In the genomic region with DNA sequence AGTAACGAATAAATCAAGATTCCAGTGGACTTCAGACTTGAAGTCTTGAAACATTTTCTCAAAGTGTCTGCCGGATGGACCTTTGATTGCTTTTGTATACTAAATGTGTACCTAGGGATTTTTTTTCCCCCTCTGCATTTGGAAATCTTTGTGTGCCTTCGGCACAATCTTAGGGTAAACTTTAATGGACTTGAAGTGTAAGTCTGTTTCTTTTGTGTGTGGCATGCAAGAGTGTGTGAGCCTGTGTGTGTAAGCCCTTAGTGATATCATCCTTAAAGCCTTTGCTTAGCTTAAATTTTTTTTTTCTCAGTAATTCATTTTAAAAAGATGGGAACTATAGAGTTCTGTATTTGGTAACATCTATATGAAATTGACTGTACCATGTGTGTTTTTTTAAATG, we compare ENCODE assay signal across 8 mouse cellular contexts. TPM values are rescaled to one million over a fixed set of nuclear protein-coding genes. Genes with fewer than 3 reads are reported as not detected.
DNase-seq lines count a peak whose midpoint lies in the region; ATAC-seq and TF ChIP-seq lines count a peak whose summit lies in the region.

No protein-coding gene starts in this region.

- no peak for TF ChIP-seq CTCF in ES-Bruce4 (IDR thresholded peaks at IDR 0.05; ENCODE audit: low read depth, low read length)
- TF ChIP-seq CTCF in liver, embryonic 14.5 days (IDR thresholded peaks at IDR 0.05; ENCODE audit: low read depth) = no peak

- H3K27ac ChIP-seq in heart, embryonic 13.5 days (replicated peaks) = peak overlapping the region; percentile 96
- H3K27ac ChIP-seq in ES-Bruce4 (ENCODE audit: insufficient read depth, low read length) = no peak overlapping the region
- H3K27ac ChIP-seq in forebrain, embryonic 15.5 days (replicated peaks) = peak overlapping the region; percentile 91; the same call in 1 of the 2 replicates
- H3K27ac ChIP-seq in liver, embryonic 14.5 days = peak overlapping the region; percentile 77

- TF ChIP-seq EP300 in ES-Bruce4 (IDR thresholded peaks at IDR 0.05; ENCODE audit: insufficient read depth, low read depth, low read length) = no peak
- no peak for TF ChIP-seq EP300 in liver, embryonic 14.5 days (IDR thresholded peaks at IDR 0.05; ENCODE audit: low read depth)

- intact Hi-C loops in heart, postnatal 36 days (cut with DNase I) = loop anchor here (5.0 to 10.0 kb wide), 4 partner anchors 60 to 673 kb away; partner anchors contain the start of genes C9orf72, Orc3, Rars2 and Smim8

- H3K9me3 ChIP-seq in heart, embryonic 13.5 days = no peaks in the 10 kb centered on the region
- no peaks in the 10 kb centered on the region for H3K9me3 ChIP-seq in ES-Bruce4 (replicated peaks; ENCODE audit: control insufficient read depth, insufficient read depth, low read length, poor library complexity, severe bottlenecking)
- H3K9me3 ChIP-seq in forebrain, embryonic 15.5 days = no peaks in the 10 kb centered on the region
- H3K9me3 ChIP-seq in liver, embryonic 14.5 days (ENCODE audit: control insufficient read depth, low read length) = no peaks in the 10 kb centered on the region

- H3K4me2 ChIP-seq in heart, embryonic 13.5 days = peak overlapping the region; percentile 89
- H3K4me2 ChIP-seq in forebrain, embryonic 15.5 days (replicated peaks) = peak overlapping the region; percentile 60
- peak overlapping the region; percentile 92 for H3K4me2 ChIP-seq in liver, embryonic 14.5 days (ENCODE audit: low read depth)

- H3K27me3 ChIP-seq in heart, embryonic 13.5 days (replicated peaks) = no peaks in the 10 kb centered on the region
- H3K27me3 ChIP-seq in ES-Bruce4 (ENCODE audit: control insufficient read depth, insufficient read depth, low read length, poor library complexity, severe bottlenecking) = no peaks in the 10 kb centered on the region
- H3K27me3 ChIP-seq in forebrain, embryonic 15.5 days = no peaks in the 10 kb centered on the region
- H3K27me3 ChIP-seq in liver, embryonic 14.5 days (ENCODE audit: control insufficient read depth, insufficient read depth, low read length) = no peaks in the 10 kb centered on the region

- ATAC-seq in heart, embryonic 13.5 days (ENCODE audit: extremely low read depth, insufficient number of reproducible peaks, low FRiP score, low TSS enrichment) = no peak
- no peak for ATAC-seq in forebrain, embryonic 15.5 days (replicated peaks)
- ATAC-seq in liver, embryonic 14.5 days (ENCODE audit: insufficient read depth) = no peak

- peak overlapping the region; percentile 99 for H3K9ac ChIP-seq in heart, embryonic 13.5 days
- peak overlapping the region; percentile 99 for H3K9ac ChIP-seq in ES-Bruce4 (ENCODE audit: low read depth, poor library complexity, severe bottlenecking)
- peak overlapping the region; percentile 95 for H3K9ac ChIP-seq in forebrain, embryonic 15.5 days (replicated peaks)
- H3K9ac ChIP-seq in liver, embryonic 14.5 days (replicated peaks) = peak overlapping the region; percentile 93

- H3K36me3 ChIP-seq in heart, embryonic 13.5 days = no peaks in the 10 kb centered on the region; the same call in 1 of the 2 replicates
- peaks cover 3% of the 10 kb centered on the region for H3K36me3 ChIP-seq in ES-Bruce4 (ENCODE audit: control insufficient read depth, insufficient read depth, low read length, poor library complexity, severe bottlenecking)
- no peaks in the 10 kb centered on the region for H3K36me3 ChIP-seq in forebrain, embryonic 15.5 days
- peaks cover 7% of the 10 kb centered on the region; the same call in 1 of the 2 replicates for H3K36me3 ChIP-seq in liver, embryonic 14.5 days (replicated peaks; ENCODE audit: control insufficient read depth, insufficient read depth, low read depth)

- peak overlapping the region; percentile 98 for H3K4me3 ChIP-seq in heart, embryonic 13.5 days
- peak overlapping the region; percentile 96 for H3K4me3 ChIP-seq in ES-Bruce4 (ENCODE audit: low read depth, low read length)
- H3K4me3 ChIP-seq in forebrain, embryonic 15.5 days = peak overlapping the region; percentile 91
- peak overlapping the region; percentile 89 to 98 for H3K4me3 ChIP-seq in liver, embryonic 14.5 days (ENCODE audit: insufficient read depth in 1 of 2, low read depth in 2 of 2, low read length in 2 of 2)

- DNase-seq in heart, postnatal 36 days = no peak
- DNase-seq in liver, embryonic 14.5 days (ENCODE audit: low read depth in 3 of 3, low spot score in 3 of 3) = no peak
- DNase-seq in cerebellum, postnatal 10 days = no peak
- no peak for DNase-seq in right cerebral cortex, adult 18-20 months
- no peak for DNase-seq in cerebellum, adult 11 months

- WGBS in heart, embryonic 13.5 days = 16% methylated on average over 3 of the region's 3 CpGs
- 22% methylated on average over 3 of the region's 3 CpGs for WGBS in forebrain, embryonic 15.5 days
- WGBS in liver, embryonic 14.5 days (ENCODE audit: insufficient replicate concordance) = 19% methylated on average over 3 of the region's 3 CpGs

- H3K4me1 ChIP-seq in heart, embryonic 13.5 days = peaks cover 41% of the 10 kb centered on the region
- peaks cover 4% of the 10 kb centered on the region for H3K4me1 ChIP-seq in ES-Bruce4 (ENCODE audit: control insufficient read depth, insufficient read depth, low read length)
- H3K4me1 ChIP-seq in forebrain, embryonic 15.5 days = peaks cover 50% of the 10 kb centered on the region
- peaks cover 9 to 16% of the 10 kb centered on the region in 2 experiments for H3K4me1 ChIP-seq in liver, embryonic 14.5 days (replicated peaks; ENCODE audit: control insufficient read depth in 2 of 2, insufficient read depth in 2 of 2, low read length in 1 of 2)

- no peak for TF ChIP-seq POLR2A in ES-Bruce4 (IDR thresholded peaks at IDR 0.05; ENCODE audit: insufficient read depth, low read length)

RNA-seq across cellular contexts. Expression of gene Akirin2, which starts 1.2 kb away (rescaled TPM):
- 36.9 and 37.4 TPM in 2 replicates for polyA plus RNA-seq in heart, embryonic 13.5 days (2015; fragmentation: Nextera tagmentation; extraction: Ambion mirVana)
- total RNA-seq in heart, postnatal 36 days (2021) = 10 to 100 TPM; 61.0 to 62.8 TPM
- 108 and 117 TPM in 2 replicates for polyA plus RNA-seq in ES-Bruce4 (2011; ENCODE audit: insufficient read depth, insufficient read length, low read depth, missing spikeins)
- polyA plus RNA-seq in forebrain, embryonic 15.5 days (2015; fragmentation: Nextera tagmentation; extraction: Ambion mirVana) = 104 and 106 TPM in 2 replicates
- 16.1 and 27.4 TPM in 2 replicates for polyA plus RNA-seq in liver, embryonic 14.5 days (2012; rRNA removed)
- 19.7 and 23.8 TPM in 2 replicates for polyA plus RNA-seq in liver, embryonic 14.5 days (2014; fragmentation: Nextera tagmentation; extraction: Ambion mirVana)
